Mouse (Mus musculus): ENCODE results near the gene Ypel2.

Gene Ypel2

GRCm38 (mm10) chr11:86961510-86962303 lies 31.8 kb downstream of the Ypel2 start:
- peak; percentile 38 for DNase-seq (ENCODE audit: low spot score)

GRCm38 (mm10) chr11:86960331-86960730 lies 33.2 kb downstream of the Ypel2 start:
- no peak for DNase-seq (ENCODE audit: low spot score)

DNA sequence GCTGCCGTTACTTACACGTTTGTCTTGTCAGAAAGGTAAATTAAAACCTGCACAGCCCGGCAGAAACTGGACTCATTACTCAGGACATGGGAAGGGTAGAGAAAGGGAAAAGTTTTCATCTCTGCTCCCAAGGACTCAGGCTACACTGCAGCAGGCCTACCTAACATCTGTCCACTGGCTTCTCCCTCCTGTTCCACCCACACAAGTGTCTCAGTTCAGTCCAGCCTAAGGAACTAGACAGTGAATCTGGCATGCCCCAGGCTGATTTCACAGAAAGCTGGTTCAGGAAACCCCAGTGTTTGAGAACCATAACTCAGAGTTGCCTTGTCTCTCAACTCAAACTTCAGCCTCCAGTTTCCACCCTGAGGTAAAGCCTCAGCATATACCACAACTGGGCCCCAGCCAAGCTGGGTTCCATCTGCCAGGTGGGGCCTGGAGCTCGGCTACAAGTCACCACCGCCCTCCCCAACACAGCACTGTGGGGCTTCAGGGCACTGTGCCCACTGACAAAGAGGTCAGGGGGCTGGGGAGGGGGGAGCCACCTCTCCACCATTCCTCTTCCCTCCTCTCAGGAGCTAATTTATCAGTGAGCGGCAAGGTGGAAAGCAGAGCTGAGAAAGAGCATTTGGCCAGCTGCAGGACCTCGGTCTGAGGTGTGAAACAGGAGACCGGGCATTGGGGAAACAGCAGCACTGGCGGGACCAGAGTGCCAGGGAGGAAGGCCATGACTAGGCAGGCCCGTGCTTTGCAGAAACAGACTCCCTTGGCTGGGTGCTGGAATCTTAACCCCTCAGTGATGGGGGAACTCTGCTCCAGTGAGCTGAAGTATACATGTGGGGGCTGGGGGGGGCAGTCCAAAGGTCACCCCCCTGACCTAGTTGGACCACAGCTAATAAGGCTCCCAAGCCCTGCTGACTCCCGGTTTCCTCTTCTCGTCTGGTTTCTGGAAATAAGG lies 34.5 kb downstream of the Ypel2 start:
- peak; percentile 36 for DNase-seq (ENCODE audit: low spot score)

- DNase-seq (ENCODE audit: low spot score): peak; percentile 54
These were observed 35.3 kb downstream of the Ypel2 start for GRCm38 (mm10) chr11:86958182-86958581.

GRCm38 (mm10) chr11:86956363-86956762 lies 37.1 kb downstream of the Ypel2 start:
- peak; percentile 71 for DNase-seq (ENCODE audit: low spot score)

DNA sequence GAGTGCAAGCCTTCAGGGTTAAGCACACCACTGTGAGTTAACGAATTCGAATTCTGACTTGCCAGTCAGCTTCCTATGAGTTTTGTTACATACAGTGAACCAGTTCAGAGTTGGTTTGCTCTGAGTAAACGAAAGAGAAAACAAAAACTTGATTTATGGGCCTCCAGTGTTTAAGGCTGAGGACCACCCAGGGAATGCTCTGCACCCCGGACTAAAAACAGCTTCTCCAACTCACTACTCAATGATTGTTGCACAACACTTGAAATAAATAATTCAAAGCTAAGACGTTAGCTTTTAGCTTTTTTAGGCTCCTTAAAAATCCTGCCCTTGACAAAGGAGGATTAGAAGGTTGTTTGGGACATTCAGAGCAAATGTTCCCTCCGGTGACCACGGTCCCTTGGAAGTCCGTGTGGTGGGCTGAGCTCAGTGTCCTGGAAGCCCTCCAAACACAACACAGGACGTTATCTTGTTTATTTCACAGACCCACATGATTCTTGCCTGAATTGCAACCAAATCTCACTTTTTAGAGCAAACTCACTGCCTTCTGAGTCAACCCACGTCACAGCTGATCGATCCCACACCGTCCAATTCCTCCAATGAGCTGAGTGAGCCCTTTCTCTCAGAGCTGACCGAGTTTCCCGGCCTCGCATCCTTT lies 38.8 kb downstream of the Ypel2 start:
- no peak for DNase-seq (ENCODE audit: low spot score)

GRCm38 (mm10) chr11:86953096-86953495 lies 40.4 kb downstream of the Ypel2 start:
- DNase-seq (ENCODE audit: low spot score): peak; percentile 30

DNA sequence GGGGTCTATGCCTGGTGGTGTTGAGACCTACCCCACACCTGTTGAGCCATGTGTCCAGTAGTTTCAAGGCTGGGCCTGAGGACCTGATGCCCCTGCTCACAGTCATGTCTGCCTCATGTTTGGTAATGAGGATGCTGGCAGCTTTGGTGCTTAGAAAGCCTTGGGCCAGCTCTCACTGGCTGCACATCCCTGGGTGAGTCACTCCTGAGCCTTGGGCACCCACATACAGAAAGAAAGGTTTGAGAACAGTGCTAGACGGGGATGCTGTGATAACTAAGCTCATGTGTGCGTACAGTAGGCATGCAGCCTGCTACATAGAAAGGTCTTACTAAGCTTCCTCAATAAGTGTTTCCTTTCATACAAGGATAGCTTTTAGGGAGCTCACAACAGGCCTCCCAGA lies 40.8 kb downstream of the Ypel2 start:
- DNase-seq (ENCODE audit: low spot score): no peak

DNA sequence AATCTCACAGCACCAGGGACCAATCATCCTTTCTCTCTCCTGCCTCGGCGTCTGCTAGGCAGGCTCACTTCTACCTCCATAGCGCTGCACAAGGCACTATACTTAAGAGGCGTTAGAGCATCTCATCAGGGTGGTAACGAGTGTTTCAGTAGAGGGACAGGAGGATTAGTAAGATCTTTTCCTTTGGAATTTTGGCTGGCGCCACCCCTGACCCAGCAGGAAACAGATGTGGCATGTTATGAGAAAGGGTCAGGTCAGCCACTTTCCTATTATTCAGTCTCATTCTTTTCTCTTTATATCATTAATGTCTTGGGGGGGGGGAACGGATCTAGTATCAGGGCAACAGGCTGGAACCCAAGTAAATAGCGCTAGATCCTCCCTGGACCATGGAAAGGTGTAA lies 41.8 kb downstream of the Ypel2 start:
- DNase-seq (ENCODE audit: low spot score): no peak

DNA sequence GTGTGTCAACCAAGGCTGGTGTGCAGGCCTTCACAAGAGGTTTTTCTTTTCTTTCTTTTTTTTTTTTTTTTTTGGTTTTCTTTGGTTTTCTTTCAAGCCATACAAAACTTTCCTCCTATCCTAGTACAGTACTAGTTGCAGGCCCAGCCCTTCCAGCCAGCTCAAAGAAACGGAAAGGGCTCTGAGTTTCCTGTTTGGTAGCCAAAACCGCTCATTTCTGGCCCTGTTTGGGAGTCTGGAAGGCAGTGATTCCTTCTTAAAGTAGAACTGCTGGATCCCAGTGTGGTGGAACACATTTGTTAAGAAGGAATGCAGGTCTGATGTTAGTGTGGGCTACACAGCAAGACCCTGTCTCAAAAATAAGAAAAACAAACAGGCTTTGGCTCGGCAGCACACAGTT lies 43.0 kb downstream of the Ypel2 start:
- no peak for DNase-seq (ENCODE audit: low spot score)

DNA sequence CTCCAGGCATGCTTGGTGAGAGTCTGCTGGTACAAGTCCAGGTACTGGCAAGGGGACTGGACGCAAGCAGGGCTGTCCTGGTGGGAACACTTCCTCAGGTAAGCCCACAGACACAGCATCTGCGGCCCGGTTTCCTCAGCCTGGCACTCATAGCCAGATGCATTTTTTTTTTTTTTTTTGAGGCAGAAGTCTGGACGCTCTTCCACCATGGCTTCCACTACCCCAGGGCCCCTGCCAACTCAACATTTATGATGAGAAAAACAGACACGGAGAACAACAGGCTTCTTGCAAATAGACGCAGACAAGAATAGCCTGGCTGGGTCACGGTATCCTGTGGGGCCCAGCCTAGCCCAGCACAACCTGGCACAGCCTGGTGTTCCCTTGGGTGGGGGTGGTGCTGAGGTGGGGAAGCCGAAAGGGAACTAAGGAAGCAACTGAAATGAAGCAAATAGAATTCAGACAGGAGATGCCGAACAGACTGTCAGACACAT lies 43.5 kb downstream of the Ypel2 start:
- peak; percentile 67 for DNase-seq (ENCODE audit: low spot score)

DNA sequence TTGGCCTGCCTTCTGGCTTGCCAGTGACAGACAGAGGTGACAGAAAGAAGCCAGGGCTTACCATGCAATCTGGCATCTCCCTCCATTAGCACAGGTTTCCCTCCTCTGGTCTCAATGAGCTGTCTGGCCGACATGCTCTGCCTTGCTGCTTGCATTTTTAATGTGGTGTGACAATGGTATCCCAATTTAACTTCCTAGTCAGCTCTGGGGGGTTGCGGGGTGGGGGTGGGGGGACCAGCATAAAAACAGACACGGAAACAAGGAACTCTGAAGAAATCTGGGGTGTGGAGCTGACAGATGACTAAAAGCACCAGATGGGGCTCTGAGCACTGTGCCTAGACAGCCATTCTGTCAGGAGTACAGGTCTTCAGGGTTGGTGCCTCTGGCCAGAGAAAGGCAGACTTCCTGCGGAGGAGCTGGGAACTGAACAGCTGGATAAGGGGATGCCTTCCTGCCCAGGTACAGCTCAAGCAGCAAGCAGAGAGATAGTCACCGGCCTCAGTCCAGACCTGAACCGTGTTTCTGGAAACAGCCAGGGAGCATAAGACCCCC lies 46.8 kb downstream of the Ypel2 start:
- no peak for DNase-seq (ENCODE audit: low spot score)

DNA sequence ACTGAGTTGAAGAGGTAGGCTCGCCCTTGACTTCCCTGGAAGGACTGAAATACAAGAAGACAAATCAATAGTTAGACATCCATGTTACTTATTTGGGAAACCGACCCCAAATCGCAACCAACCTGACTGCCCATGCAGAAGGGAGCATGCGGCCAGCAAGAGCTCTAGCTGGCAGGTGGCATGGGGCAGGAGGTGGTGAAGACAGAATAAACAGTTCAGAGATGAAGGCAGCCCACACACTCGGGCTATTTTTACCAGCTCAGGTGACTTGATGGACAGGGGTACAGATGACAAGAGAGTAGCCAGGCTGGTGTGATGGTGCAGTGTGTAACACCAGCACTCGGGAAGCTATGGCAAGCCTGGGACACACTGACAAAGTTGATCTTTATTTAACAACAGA lies 47.6 kb downstream of the Ypel2 start:
- no peak for DNase-seq (ENCODE audit: low spot score)

GRCm38 (mm10) chr11:86945058-86945457 lies 48.4 kb downstream of the Ypel2 start:
- DNase-seq (ENCODE audit: low spot score): no peak

GRCm38 (mm10) chr11:86944539-86944938 lies 49.0 kb downstream of the Ypel2 start:
- DNase-seq (ENCODE audit: low spot score): no peak

- no peak for DNase-seq (ENCODE audit: low spot score)
These were observed 51.6 kb downstream of the Ypel2 start for GRCm38 (mm10) chr11:86941904-86942303.

DNA sequence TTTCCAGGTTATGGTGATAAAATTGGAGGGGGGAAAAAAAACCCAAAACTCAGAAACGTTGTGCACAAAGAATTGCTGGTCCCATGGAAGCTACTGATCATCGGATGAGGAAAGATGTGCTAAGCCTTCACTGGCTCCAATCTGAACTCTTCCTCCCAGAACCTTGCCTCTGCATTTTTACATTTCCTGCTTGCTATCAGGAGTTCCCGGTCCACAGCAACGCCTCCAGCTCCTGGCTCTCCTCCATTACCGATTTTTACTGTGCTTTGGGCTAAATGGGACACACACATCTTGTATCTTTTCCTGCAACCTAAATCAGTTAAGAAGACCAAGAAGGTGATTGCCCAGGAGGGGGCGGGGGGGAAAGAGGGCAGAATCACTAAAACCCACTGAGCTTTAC lies 54.0 kb downstream of the Ypel2 start:
- no peak for DNase-seq (ENCODE audit: low spot score)

GRCm38 (mm10) chr11:86938551-86938950 lies 55.0 kb downstream of the Ypel2 start:
- no peak for DNase-seq (ENCODE audit: low spot score)

DNA sequence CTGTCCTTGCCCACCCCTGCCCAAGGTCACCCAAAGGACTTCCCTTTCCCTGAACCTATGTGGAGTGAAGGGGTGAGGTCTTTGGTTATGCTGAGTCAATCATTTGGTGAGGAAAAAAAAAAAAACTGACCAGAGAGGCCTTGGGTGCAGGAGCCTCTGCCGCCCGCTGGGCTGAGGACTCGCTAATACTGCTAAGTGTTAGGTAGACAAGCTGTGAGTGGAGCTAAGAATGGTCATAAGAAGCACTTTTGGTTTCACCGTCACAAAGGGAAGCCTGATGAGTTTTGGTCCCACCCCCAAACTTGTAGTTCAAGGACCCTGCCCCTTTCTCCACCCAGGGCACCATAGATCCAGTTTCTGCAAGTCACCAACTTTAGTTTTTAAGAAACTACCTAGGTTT lies 55.4 kb downstream of the Ypel2 start:
- no peak for DNase-seq (ENCODE audit: low spot score)

- DNase-seq (ENCODE audit: low spot score): no peak
These were observed 56.6 kb downstream of the Ypel2 start for GRCm38 (mm10) chr11:86936938-86937337.

- no peak for DNase-seq (ENCODE audit: low spot score)
These were observed 58.6 kb downstream of the Ypel2 start for GRCm38 (mm10) chr11:86934895-86935294.

DNA sequence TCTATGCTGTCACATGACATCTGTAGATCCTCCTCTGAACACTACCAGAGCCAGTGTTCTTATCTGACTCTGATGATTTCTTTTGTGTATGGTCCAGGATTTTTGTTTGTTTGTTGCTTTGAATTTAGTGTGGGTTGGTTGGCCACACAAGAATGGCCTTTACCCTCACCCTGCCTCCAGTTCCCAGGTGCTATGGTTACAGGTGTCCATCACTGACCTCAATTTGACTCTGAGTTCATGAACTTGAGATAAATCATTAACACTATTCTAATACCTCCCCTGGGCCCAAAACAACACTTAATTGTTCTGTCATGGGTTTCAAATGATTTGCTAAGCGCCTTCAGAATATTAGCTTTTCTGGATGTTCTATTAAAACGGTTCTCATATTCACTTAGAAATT lies 61.3 kb downstream of the Ypel2 start:
- no peak for DNase-seq (ENCODE audit: low spot score)

Data from MN1 (cell line).